Comparison of ENCODE assay signal across 10 mouse cellular contexts in the genomic region with DNA sequence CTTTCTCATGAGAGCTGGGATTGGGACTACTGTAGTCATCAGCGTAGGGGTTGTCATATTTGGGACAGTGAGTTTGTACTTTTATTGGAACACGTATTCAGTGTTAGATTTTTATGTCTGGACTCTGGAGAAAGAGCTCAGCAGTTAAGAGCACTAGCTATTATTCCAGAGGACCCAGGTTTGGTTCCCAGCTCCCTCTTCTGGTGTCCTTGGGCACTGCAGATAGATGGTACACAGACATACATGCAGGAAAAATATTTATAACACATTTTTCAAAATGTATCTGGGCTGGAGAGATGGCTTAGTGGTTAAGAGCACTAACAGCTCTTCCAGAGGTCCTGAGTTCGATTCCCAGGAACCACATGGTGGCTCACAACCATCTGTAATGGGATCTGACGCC. TPM values are rescaled to one million over a fixed set of nuclear protein-coding genes. Genes with fewer than 3 reads are reported as not detected.
DNase-seq lines count a peak whose midpoint lies in the region; ATAC-seq and TF ChIP-seq lines count a peak whose summit lies in the region.
"Had no signal": no experiment of that assay in that cellular context is flagged by ENCODE, and none has a peak within 500 bp of the region (broad histone marks: within the 10 kb centered on the region; RNA-seq: fewer than 3 reads in every experiment).

No protein-coding gene starts in this region.

- H3K27ac ChIP-seq in heart, postnatal 0 days (ENCODE audit: low read depth): 0 out of 2 replicates have a peak overlapping the region, but pooled peaks have one; percentile 22

- no peak overlapping the region for H3K4me3 ChIP-seq in heart, postnatal 0 days (ENCODE audit: low read depth, low read length)
- H3K4me3 ChIP-seq: limb, embryonic 10.5 days had no signal

- 95% methylated on average over 4 of the region's 4 CpGs for WGBS in heart, postnatal 0 days

- DNase-seq in heart, postnatal 0 days (ENCODE audit: low spot score): no peak
- no peak for DNase-seq in heart, adult 8-10 months (ENCODE audit: low spot score)
- DNase-seq in right cerebral cortex, postnatal 4 days: peak; percentile 30
- no peak for DNase-seq in right cerebral cortex, adult 2 months (ENCODE audit: low spot score in 2 of 2)
- no peak for DNase-seq in brain, embryonic 14.5 days (ENCODE audit: low read depth)
- DNase-seq in splenic B cell, adult 2 months (ENCODE audit: low read depth, low spot score): peak; percentile 72
- DNase-seq in left cerebral cortex, postnatal 36 days (ENCODE audit: low spot score in 2 of 2): no peak

- peaks cover 9% of the 10 kb centered on the region; the same call in 1 of the 2 replicates for H3K36me3 ChIP-seq in heart, postnatal 0 days (replicated peaks; ENCODE audit: control insufficient read depth, insufficient read depth, low read length)
- H3K36me3 ChIP-seq in splenic B cell, adult 2 months (ENCODE audit: control insufficient read depth, insufficient read depth, low read length, poor library complexity, severe bottlenecking): no peaks in the 10 kb centered on the region

- intact Hi-C loops in left cerebral cortex, postnatal 36 days (cut with DNase I): no loop called here

- H3K27me3 ChIP-seq in heart, postnatal 0 days (ENCODE audit: control insufficient read depth, insufficient read depth, low read length): no peaks in the 10 kb centered on the region
- H3K27me3 ChIP-seq in splenic B cell, adult 2 months (ENCODE audit: control insufficient read depth, insufficient read depth, low read length, poor library complexity, severe bottlenecking): no peaks in the 10 kb centered on the region
- H3K27me3 ChIP-seq: Patski had no signal

- TF ChIP-seq POLR2A in brain, embryonic 14.5 days (IDR thresholded peaks at IDR 0.05; ENCODE audit: borderline replicate concordance, extremely low read depth, insufficient read depth, insufficient read length, poor library complexity, severe bottlenecking): no peak

- no peak overlapping the region for H3K9ac ChIP-seq in heart, postnatal 0 days (replicated peaks; ENCODE audit: low read depth, low read length)

- peaks cover 6% of the 10 kb centered on the region; the same call in 1 of the 2 replicates for H3K4me1 ChIP-seq in heart, postnatal 0 days (ENCODE audit: control insufficient read depth, insufficient read depth)

- no peak for ATAC-seq in heart, postnatal 0 days (ENCODE audit: insufficient read depth, low read depth)
- ATAC-seq in erythroid progenitor cell, adult 5-6 weeks (replicated peaks; ENCODE audit: low FRiP score, poor library complexity, severe bottlenecking): no peak
- ATAC-seq: Patski had no signal

- no peak overlapping the region for H3K4me2 ChIP-seq in heart, postnatal 0 days (ENCODE audit: low read depth, low read length)

- peak; percentile 44 for TF ChIP-seq CTCF in heart, postnatal 0 days (IDR thresholded peaks at IDR 0.05; ENCODE audit: low read depth)
- TF ChIP-seq CTCF in brain, embryonic 14.5 days (IDR thresholded peaks at IDR 0.05; ENCODE audit: borderline replicate concordance, extremely low read depth, insufficient read depth, insufficient read length): peak; percentile 39; the same call in 1 of the 2 replicates

- no peaks in the 10 kb centered on the region for H3K9me3 ChIP-seq in heart, postnatal 0 days (replicated peaks; ENCODE audit: control insufficient read depth, low read length)
- H3K9me3 ChIP-seq: limb, embryonic 10.5 days had no signal

- TF ChIP-seq EP300 in heart, postnatal 0 days (IDR thresholded peaks at IDR 0.05; ENCODE audit: low read depth): no peak

RNA-seq across cellular contexts. Expression of a gene that starts 28.3 kb away (rescaled TPM):
- total RNA-seq in heart, postnatal 0 days (2014; rRNA removed; ENCODE audit: low replicate concordance): 131 and 177 TPM in 2 replicates
- 355 and 363 TPM in 2 replicates for polyA plus RNA-seq in heart, postnatal 0 days (2015; fragmentation: Nextera tagmentation; extraction: Ambion mirVana)
- 100 to 1,000 TPM; 354 to 406 (median 379) TPM for total RNA-seq in heart, adult 8-10 months (2022)
- polyA plus RNA-seq in brain, embryonic 14.5 days (2012; rRNA removed): 138 and 186 TPM in 2 replicates
- 100 to 1,000 TPM; 343 to 354 TPM for total RNA-seq in left cerebral cortex, postnatal 36 days (2021)
- total RNA-seq in erythroid progenitor cell, adult 5-6 weeks (2015; ENCODE audit: low replicate concordance): 94.3 and 141 TPM in 2 replicates
- 29.4 and 35.6 TPM in 2 replicates for total RNA-seq in erythroid progenitor cell, adult 5-6 weeks (2017; ENCODE audit: low replicate concordance)

Comparison
In these comparisons a context has a peak if more than half of its experiments do, and no peak if none do; other contexts are left out.
1. DNase-seq: peak in right cerebral cortex, postnatal 4 days (single experiment) and splenic B cell, adult 2 months (single experiment); none in heart, postnatal 0 days (single experiment), heart, adult 8-10 months (single experiment), right cerebral cortex, adult 2 months (0 of 2), brain, embryonic 14.5 days (single experiment) and left cerebral cortex, postnatal 36 days (0 of 2).